Mouse (Mus musculus) erythroblast, adult 5-6 weeks (primary cell): Measurements from ENCODE around the gene Fbxl16. TPM values are rescaled to one million over a fixed set of nuclear protein-coding genes. Genes with fewer than 3 reads are reported as not detected.

Experiments used
- ATAC-seq: replicated peaks from 2 replicates; pipeline ENCODE4 v1.8.0; 2016; ENCODE audit warnings: moderate number of reproducible peaks, mild to moderate bottlenecking, moderate TSS enrichment, inconsistent platforms; ENCODE audit not compliant: poor library complexity, low FRiP score, severe bottlenecking
- total RNA-seq, 2 experiments: library from RNA; stranded (forward) in 1 of 2; stranded (reverse) in 1 of 2; fragments of 150-400 nt in 1 of 2; fragments of 200-764, 138-1000 nt in 1 of 2; gene quantifications; 2 replicates each; pipeline versions ENCODE4 v1.2.3 to v1.2.4; 2015 to 2017; ENCODE audit warnings: low replicate concordance in 2 of 2

The Fbxl16 gene
- total RNA-seq, 2 experiments from 2014 or later: 0.17 TPM; not detected in 1

DNA sequence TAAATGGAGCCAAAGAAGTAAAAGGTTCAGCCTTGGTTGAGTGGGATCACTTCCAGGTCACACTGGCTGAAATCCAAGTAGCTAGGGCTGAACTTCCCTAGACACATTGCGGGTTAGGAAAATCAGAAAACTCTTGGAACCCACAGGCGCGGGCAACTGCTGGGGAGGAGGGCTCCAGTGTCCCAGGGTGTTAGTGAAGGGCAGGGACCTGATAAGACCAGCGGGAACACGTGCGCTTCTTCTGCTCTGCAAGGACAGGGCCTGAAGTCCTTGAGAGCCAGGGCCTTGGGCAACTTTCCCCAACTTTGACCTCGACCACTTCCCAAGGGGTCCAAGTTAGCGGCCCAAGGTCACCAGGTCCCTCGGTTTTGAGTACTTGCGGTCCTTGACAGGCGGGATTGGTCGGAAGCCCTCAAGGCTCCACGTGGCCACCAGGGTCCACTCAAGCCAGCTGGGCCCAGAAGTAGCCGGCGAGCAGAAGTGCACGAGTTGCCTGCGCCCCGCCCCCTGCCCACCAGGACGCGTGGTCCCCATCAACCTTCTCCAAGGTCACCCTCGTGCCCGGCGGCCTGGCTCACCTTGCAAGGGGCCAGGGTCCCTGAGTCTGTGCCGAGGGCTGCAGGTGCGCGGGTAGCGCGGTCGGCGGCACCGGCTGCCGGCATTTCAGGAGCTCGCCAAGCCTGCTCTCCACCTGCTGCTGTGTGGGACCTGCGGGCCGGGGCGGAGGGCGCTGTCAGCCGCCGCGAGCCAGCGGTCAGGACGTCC lies 59.1 kb downstream of the Fbxl16 start:
- ATAC-seq: 0 out of 2 replicates have a peak, but pooled peaks have one; percentile 15

DNA sequence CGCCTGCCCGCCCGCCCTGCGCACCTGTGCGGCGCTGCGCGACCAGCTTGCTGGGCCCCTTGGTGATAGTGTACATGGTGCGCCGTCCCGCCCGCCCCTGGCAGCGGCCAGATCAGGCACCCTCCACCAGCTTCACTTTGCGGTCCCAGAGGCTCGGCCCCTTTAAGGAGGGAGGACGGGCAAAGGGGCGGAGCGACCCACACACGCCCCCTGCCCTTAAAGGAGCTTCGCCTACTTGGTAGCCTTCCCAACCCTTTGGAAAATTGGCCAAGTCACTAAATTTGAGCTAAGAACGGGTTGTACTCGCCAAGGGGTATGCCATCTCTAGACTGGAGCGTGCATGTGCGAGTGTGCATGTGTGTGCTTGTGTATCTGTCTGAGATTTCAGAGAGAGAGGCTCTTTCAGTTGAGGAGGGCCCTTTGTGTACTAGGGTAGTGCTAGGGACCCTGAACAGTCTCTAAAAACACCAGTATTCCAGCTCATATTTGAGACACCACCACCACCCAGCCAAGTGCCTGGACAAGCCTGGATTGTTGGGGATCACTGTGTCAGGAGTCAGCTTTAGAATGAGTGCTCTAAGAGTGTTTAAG lies 59.8 kb downstream of the Fbxl16 start, which contains the start of gene Mcrip2:
Gene Mcrip2 (minus strand): TSS at position 164 of the 591 bp plus-strand sequence.
- no peak for ATAC-seq

DNA sequence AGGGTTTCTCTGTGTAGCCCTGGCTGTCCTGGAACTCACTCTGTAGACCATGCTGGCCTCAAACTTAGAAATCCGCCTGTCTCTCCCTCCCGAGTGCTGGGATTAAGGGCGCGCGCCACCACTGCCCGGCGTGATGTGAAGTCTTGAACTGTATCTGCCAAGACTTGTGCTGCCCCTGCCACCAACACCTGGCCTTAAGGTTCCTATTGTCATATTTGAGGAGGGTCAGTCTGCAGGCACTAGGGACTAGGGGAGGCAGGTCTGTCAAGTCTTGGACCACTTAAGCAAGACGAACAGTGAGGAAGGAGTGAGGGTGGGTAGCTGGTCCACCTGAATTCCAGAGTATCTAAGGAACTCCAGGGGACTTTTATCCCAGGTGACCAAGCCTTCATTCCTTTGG lies 60.6 kb downstream of the Fbxl16 start:
- ATAC-seq: no peak

DNA sequence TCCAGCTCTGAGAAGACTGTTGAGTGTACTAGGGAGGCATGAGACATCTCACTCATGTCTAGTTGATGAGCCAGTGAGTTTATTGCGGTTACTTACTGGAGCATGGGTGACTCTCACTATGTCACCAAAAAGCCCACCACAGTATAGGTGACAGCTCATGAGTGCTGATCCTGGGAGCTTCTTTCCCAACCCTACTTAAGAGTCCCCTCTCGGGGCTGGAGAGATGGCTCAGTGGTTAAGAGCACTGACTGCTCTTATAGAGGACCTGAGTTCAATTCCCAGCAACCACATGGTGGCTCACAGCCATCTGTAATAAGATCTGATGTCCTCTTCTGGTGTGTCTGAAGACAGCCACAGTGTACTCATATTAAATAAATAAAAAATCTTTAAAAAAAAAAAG lies 61.1 kb downstream of the Fbxl16 start:
- ATAC-seq: no peak

Other genes starting within 250 kb of the Fbxl16 start
- gene Sox8, start 238.4 kb upstream of the Fbxl16 start, total RNA-seq (2015; ENCODE audit: low replicate concordance): not detected in 2 replicates
- 0.17 TPM in 1 of 2 replicates, not detected in the other for gene Sox8, start 238.4 kb upstream of the Fbxl16 start, total RNA-seq (2017; ENCODE audit: low replicate concordance)
- 2.7 and 7.1 TPM in 2 replicates for gene Lmf1, start 230.0 kb upstream of the Fbxl16 start, total RNA-seq (2015; ENCODE audit: low replicate concordance)
- gene Lmf1, start 230.0 kb upstream of the Fbxl16 start, total RNA-seq (2017; ENCODE audit: low replicate concordance): 1.5 and 1.8 TPM in 2 replicates
- not detected in 2 replicates for gene Gng13, start 91.9 kb upstream of the Fbxl16 start, total RNA-seq (2015; ENCODE audit: low replicate concordance)
- gene Gng13, start 91.9 kb upstream of the Fbxl16 start, total RNA-seq (2017; ENCODE audit: low replicate concordance): 0.70 TPM in 1 of 2 replicates, not detected in the other
- 7.7 and 8.6 TPM in 2 replicates for gene Chtf18, start 81.7 kb upstream of the Fbxl16 start, total RNA-seq (2015; ENCODE audit: low replicate concordance)
- 7.6 and 11.8 TPM in 2 replicates for gene Chtf18, start 81.7 kb upstream of the Fbxl16 start, total RNA-seq (2017; ENCODE audit: low replicate concordance)
- gene Rpusd1, start 81.4 kb upstream of the Fbxl16 start, total RNA-seq (2015; ENCODE audit: low replicate concordance): 4.2 and 6.5 TPM in 2 replicates
- gene Rpusd1, start 81.4 kb upstream of the Fbxl16 start, total RNA-seq (2017; ENCODE audit: low replicate concordance): 1.4 TPM in 2 replicates
- not detected in 2 replicates for gene Mslnl, start 73.0 kb upstream of the Fbxl16 start, total RNA-seq (2015; ENCODE audit: low replicate concordance)
- not detected in 2 replicates for gene Mslnl, start 73.0 kb upstream of the Fbxl16 start, total RNA-seq (2017; ENCODE audit: low replicate concordance)
- gene Msln, start 54.7 kb upstream of the Fbxl16 start, total RNA-seq (2015; ENCODE audit: low replicate concordance): not detected in 2 replicates
- gene Msln, start 54.7 kb upstream of the Fbxl16 start, total RNA-seq (2017; ENCODE audit: low replicate concordance): not detected in 2 replicates
- gene Narfl, start 35.3 kb upstream of the Fbxl16 start, total RNA-seq (2015; ENCODE audit: low replicate concordance): 3.5 and 5.9 TPM in 2 replicates
- gene Narfl, start 35.3 kb upstream of the Fbxl16 start, total RNA-seq (2017; ENCODE audit: low replicate concordance): 6.2 and 7.8 TPM in 2 replicates
- gene Haghl, start 23.4 kb upstream of the Fbxl16 start, total RNA-seq (2015; ENCODE audit: low replicate concordance): 2.9 TPM in 1 of 2 replicates, not detected in the other
- 1.9 and 3.1 TPM in 2 replicates for gene Haghl, start 23.4 kb upstream of the Fbxl16 start, total RNA-seq (2017; ENCODE audit: low replicate concordance)
- gene Ccdc78, start 22.5 kb upstream of the Fbxl16 start, total RNA-seq (2015; ENCODE audit: low replicate concordance): not detected in 2 replicates
- not detected in 2 replicates for gene Ccdc78, start 22.5 kb upstream of the Fbxl16 start, total RNA-seq (2017; ENCODE audit: low replicate concordance)
- gene Fam173a, start 16.2 kb upstream of the Fbxl16 start, total RNA-seq (2015; ENCODE audit: low replicate concordance): 14.8 and 24.9 TPM in 2 replicates
- gene Fam173a, start 16.2 kb upstream of the Fbxl16 start, total RNA-seq (2017; ENCODE audit: low replicate concordance): 7.7 and 9.6 TPM in 2 replicates
- gene AC134908.4, start 13.4 kb upstream of the Fbxl16 start, total RNA-seq (2015; ENCODE audit: low replicate concordance): not detected in 2 replicates
- not detected in 2 replicates for gene AC134908.4, start 13.4 kb upstream of the Fbxl16 start, total RNA-seq (2017; ENCODE audit: low replicate concordance)
- gene Metrn, start 11.9 kb upstream of the Fbxl16 start, total RNA-seq (2015; ENCODE audit: low replicate concordance): 1.3 and 2.9 TPM in 2 replicates
- 3.2 TPM in 2 replicates for gene Metrn, start 11.9 kb upstream of the Fbxl16 start, total RNA-seq (2017; ENCODE audit: low replicate concordance)
- 0.38 and 0.42 TPM in 2 replicates for gene Wdr24, start 14.5 kb downstream of the Fbxl16 start, total RNA-seq (2015; ENCODE audit: low replicate concordance)
- gene Wdr24, start 14.5 kb downstream of the Fbxl16 start, total RNA-seq (2017; ENCODE audit: low replicate concordance): 4.9 and 6.0 TPM in 2 replicates
- 0.84 and 2.1 TPM in 2 replicates for gene Jmjd8, start 19.8 kb downstream of the Fbxl16 start, total RNA-seq (2015; ENCODE audit: low replicate concordance)
- 3.9 and 6.7 TPM in 2 replicates for gene Jmjd8, start 19.8 kb downstream of the Fbxl16 start, total RNA-seq (2017; ENCODE audit: low replicate concordance)
- 15.0 and 28.0 TPM in 2 replicates for gene Stub1, start 24.3 kb downstream of the Fbxl16 start, total RNA-seq (2015; ENCODE audit: low replicate concordance)
- 18.8 and 27.9 TPM in 2 replicates for gene Stub1, start 24.3 kb downstream of the Fbxl16 start, total RNA-seq (2017; ENCODE audit: low replicate concordance)
- gene Rhbdl1, start 28.2 kb downstream of the Fbxl16 start, total RNA-seq (2015; ENCODE audit: low replicate concordance): not detected in 2 replicates
- gene Rhbdl1, start 28.2 kb downstream of the Fbxl16 start, total RNA-seq (2017; ENCODE audit: low replicate concordance): 4.7 TPM in 1 of 2 replicates, not detected in the other
- 0.84 TPM in 1 of 2 replicates, not detected in the other for gene Gm20683, start 32.7 kb downstream of the Fbxl16 start, total RNA-seq (2015; ENCODE audit: low replicate concordance)
- 2.6 TPM in 1 of 2 replicates, not detected in the other for gene Gm20683, start 32.7 kb downstream of the Fbxl16 start, total RNA-seq (2017; ENCODE audit: low replicate concordance)
- 3.3 and 9.8 TPM in 2 replicates for gene Rhot2, start 35.8 kb downstream of the Fbxl16 start, total RNA-seq (2015; ENCODE audit: low replicate concordance)
- 19.7 and 28.6 TPM in 2 replicates for gene Rhot2, start 35.8 kb downstream of the Fbxl16 start, total RNA-seq (2017; ENCODE audit: low replicate concordance)
- gene Wdr90, start 52.4 kb downstream of the Fbxl16 start, total RNA-seq (2015; ENCODE audit: low replicate concordance): 12.5 and 17.6 TPM in 2 replicates
- 10.0 and 12.7 TPM in 2 replicates for gene Wdr90, start 52.4 kb downstream of the Fbxl16 start, total RNA-seq (2017; ENCODE audit: low replicate concordance)
- 9.4 and 9.8 TPM in 2 replicates for gene Mcrip2, start 59.7 kb downstream of the Fbxl16 start, total RNA-seq (2015; ENCODE audit: low replicate concordance)
- gene Mcrip2, start 59.7 kb downstream of the Fbxl16 start, total RNA-seq (2017; ENCODE audit: low replicate concordance): 1.7 and 8.0 TPM in 2 replicates
- gene Mettl26, start 66.0 kb downstream of the Fbxl16 start, total RNA-seq (2015; ENCODE audit: low replicate concordance): 7.3 and 9.4 TPM in 2 replicates
- gene Mettl26, start 66.0 kb downstream of the Fbxl16 start, total RNA-seq (2017; ENCODE audit: low replicate concordance): 3.7 and 5.3 TPM in 2 replicates
- not detected in 2 replicates for gene Wfikkn1, start 71.8 kb downstream of the Fbxl16 start, total RNA-seq (2015; ENCODE audit: low replicate concordance)
- gene Wfikkn1, start 71.8 kb downstream of the Fbxl16 start, total RNA-seq (2017; ENCODE audit: low replicate concordance): 1.0 TPM in 1 of 2 replicates, not detected in the other
- 2.3 and 6.7 TPM in 2 replicates for gene Rab40c, start 110.6 kb downstream of the Fbxl16 start, total RNA-seq (2015; ENCODE audit: low replicate concordance)
- 1.2 and 1.5 TPM in 2 replicates for gene Rab40c, start 110.6 kb downstream of the Fbxl16 start, total RNA-seq (2017; ENCODE audit: low replicate concordance)
- gene Pigq, start 135.9 kb downstream of the Fbxl16 start, total RNA-seq (2015; ENCODE audit: low replicate concordance): 1,336 and 1,664 TPM in 2 replicates
- gene Pigq, start 135.9 kb downstream of the Fbxl16 start, total RNA-seq (2017; ENCODE audit: low replicate concordance): 1,480 and 1,728 TPM in 2 replicates
- 49.2 and 66.7 TPM in 2 replicates for gene Nhlrc4, start 135.9 kb downstream of the Fbxl16 start, total RNA-seq (2015; ENCODE audit: low replicate concordance)
- gene Nhlrc4, start 135.9 kb downstream of the Fbxl16 start, total RNA-seq (2017; ENCODE audit: low replicate concordance): 40.7 and 62.0 TPM in 2 replicates
- gene A930017K11Rik, start 143.5 kb downstream of the Fbxl16 start, total RNA-seq (2015; ENCODE audit: low replicate concordance): not detected in 2 replicates
- gene A930017K11Rik, start 143.5 kb downstream of the Fbxl16 start, total RNA-seq (2017; ENCODE audit: low replicate concordance): not detected in 2 replicates
- 1.2 and 1.5 TPM in 2 replicates for gene Capn15, start 176.7 kb downstream of the Fbxl16 start, total RNA-seq (2015; ENCODE audit: low replicate concordance)
- gene Capn15, start 176.7 kb downstream of the Fbxl16 start, total RNA-seq (2017; ENCODE audit: low replicate concordance): 1.4 and 2.4 TPM in 2 replicates